Mouse (Mus musculus): ENCODE data around the gene Slc39a11. TPM values are rescaled to one million over a fixed set of nuclear protein-coding genes. Genes with fewer than 3 reads are reported as not detected.

Slc39a11 gene
- total RNA-seq, 2 experiments from 2014 or later, result 24.8 to 36.9 TPM

DNA sequence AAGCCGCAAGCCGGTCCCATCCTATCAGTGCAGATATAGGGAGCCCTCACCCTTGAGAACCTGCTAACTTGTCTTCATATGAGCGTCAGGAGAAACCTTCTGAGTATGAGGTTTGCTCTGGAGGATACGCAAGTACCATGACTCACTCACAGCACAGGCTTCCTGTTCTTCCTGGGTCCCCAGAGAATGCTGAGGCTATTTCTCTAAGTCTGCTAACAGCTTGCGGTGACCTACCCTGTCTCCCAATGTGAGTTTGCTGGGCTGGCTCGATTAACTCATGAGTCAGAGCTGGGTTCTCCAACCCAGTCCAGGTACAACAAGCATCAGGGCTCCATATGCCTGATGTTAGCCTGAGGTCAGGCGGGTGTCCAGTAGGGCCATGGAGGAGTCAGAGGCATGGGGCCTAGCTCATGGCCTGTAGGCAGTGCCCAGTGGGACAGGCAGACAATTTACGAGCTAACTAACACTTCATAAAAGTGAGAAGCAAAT, 381.0 kb downstream of the Slc39a11 start:
- no peak for ATAC-seq (replicated peaks; ENCODE audit: poor library complexity, severe bottlenecking)

DNA sequence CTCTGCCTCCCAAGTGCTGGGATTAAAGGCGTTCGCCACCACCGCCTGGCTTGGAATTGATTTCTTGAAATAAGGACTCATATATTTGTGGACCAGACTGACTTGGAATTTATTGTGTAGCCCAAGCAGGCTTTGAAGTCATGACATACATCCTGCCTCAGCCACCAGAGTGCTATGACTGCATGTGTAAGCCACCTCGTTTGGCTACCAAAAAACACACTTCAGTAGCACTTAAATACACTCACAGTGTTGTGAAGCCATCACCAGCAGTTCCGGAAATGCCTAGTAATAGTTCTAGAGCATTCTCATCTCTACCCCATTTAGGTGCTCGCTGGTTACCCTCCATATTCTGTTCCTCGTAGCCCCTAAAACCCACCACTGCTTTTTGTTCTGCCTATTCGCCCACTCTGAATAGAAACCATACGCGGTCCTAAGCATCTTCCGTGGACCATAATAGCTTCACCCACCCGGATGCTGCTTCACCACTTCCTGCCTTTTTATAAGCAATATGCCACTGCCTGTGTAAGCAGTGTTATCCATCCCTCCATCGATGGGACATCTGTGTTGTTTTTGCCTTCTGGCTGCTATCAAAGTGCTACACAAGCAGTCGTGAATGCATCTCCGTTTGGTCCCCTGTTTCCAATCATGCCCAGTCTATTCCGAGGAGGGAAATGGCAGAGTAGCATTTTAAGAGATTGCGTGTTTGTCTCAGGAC, 382.2 kb downstream of the Slc39a11 start:
- no peak for ATAC-seq (replicated peaks; ENCODE audit: poor library complexity, severe bottlenecking)

DNA sequence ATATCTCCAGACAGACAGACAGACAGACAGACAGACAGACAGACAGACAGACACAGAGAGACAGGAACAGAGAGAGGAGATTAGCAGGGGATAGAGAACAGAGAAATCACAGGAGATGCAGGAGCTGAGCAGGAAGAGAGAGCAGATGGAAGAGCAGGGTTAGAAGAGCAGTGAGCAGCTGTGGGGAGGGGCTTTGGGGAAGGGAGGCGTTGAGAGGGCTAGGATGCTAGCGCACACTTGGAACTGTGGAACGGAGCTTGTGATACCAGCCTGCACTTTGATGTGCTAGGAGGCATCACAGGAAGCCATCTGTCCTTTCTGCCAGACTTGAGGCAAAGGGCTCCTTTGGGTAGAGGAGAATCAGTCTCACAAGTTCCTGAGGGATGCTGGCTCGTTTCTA, 383.2 kb downstream of the Slc39a11 start:
- no peak for ATAC-seq (replicated peaks; ENCODE audit: poor library complexity, severe bottlenecking)

DNA sequence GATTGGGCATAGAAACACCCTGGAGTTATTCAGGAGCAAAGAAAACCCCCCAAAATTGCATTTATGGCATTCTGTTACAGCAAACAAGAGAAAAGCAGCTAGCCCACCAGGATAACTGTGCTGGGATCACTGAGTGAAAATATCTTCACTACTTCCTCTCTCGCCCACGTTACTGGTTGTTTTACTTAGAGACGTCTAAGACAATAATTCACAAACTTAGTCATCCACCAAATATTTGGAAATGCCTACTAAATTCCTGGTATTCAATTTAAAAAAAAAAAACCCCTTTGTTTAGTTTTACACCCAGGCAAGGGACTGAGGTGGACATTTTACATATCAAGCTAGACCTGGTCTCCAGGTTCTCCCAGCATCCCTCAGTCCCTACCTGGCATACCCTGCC, 384.3 kb downstream of the Slc39a11 start:
- no peak for ATAC-seq (replicated peaks; ENCODE audit: poor library complexity, severe bottlenecking)

DNA sequence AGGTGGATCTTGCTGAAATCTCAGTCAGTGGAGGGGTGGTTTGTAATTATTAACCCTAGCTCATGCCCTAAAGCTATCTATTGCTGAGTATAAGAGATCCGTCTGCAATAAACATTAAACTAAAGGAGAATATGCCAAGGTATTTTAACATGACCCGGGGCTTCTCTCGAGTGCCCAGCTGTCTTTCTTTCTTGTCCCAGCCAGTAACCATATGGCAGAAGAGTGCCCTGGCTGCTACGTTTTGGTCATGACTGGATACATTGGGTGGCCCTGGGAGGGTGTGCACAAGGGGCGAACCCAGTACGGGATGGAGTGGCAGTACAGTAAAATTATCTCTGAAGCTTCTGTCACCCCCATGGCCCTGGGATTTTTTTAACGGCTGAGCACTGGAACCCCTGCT, 385.9 kb downstream of the Slc39a11 start:
- no peak for ATAC-seq (replicated peaks; ENCODE audit: poor library complexity, severe bottlenecking)

DNA sequence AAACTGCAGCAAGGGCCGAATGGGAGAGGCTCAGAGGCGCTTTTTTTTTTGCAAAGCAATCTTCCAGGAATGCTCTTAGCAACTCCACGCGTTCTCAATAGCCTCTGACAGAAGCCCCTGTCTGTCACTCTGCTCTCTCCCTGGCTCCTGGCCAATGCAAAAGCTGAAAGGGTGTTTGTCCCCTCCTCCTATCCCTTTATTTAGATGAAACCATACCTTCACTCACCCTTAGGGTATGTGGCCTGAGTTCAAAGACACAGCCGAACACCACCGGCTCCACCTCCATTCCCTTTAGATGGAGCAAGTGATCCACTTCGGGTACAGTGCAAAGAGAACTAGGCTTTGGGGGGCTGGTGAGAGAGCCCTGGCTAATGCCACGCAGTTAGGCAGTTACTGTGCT, 387.8 kb downstream of the Slc39a11 start:
- ATAC-seq (replicated peaks; ENCODE audit: poor library complexity, severe bottlenecking), result no peak

DNA sequence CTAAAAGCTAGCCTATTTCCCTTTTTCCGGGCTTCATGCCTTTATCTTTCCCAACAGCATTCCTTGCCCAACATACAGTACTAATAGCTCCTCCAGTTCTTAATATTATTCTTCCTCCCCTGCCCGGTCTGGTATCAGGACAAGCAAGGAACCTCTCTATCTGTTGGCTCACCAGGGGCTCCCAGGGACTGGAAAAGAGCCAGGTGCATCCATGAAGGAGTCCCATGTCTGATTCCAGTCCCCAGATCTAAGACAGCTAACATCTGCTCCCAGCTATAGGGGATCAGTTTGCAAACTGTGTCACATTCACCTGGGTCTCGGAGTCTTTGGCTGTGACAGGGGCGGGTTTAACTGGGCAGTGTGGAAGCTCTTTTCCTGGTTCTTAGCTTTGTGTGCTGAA, 388.5 kb downstream of the Slc39a11 start:
- ATAC-seq (replicated peaks; ENCODE audit: poor library complexity, severe bottlenecking), result no peak

DNA sequence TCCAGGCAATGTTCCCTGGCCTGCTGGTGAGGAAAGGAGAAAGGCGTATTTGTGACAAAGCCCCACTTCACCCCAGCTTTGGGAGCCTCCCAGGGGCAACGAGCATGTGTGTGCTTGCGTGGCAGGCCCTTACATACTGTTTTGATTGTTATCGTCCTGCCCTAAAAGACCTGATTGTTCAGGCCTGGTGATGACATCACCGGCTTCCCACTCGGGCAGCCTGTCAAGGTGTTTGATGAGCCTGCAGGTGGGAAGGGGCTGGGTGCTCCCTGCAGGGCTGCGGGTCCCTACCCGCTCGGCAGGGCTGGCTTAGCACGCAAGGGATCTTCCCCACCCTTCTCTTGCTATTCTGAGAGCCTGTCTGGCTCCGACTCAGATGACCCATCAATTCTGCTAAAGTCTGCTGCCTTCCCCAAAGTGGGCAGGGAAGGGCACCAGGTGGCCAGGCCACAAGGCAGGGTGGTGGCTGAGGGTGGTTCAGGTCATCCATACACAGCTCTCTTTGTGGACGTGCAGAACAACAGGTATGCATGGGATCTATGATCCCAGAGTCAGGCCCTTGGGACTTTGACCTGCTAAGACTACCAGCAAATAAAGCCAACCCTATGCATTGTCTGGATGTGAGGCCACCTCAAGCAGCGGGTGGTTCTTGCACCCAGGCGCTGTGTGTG, 390.0 kb downstream of the Slc39a11 start:
- no peak for ATAC-seq (replicated peaks; ENCODE audit: poor library complexity, severe bottlenecking)

DNA sequence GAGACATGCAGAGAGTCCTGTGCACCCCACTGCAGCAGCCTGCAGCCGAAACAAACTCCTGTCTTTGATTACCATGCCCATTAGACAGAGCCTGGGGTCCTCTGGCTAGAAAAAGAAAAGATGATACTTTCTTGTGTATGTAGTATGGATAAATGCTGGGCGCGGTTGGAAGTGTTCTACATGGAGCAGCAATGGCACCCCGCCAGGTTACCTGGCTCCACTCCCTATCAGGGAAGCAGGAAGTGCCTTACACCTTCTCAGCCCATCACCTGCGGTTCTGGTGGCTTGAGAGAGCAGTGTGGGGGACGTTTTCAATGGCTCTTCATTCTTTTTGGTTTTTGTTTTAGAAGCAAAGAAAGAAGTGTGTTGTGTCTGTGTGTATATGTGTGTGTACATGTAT, 391.9 kb downstream of the Slc39a11 start:
- ATAC-seq (replicated peaks; ENCODE audit: poor library complexity, severe bottlenecking), result no peak

DNA sequence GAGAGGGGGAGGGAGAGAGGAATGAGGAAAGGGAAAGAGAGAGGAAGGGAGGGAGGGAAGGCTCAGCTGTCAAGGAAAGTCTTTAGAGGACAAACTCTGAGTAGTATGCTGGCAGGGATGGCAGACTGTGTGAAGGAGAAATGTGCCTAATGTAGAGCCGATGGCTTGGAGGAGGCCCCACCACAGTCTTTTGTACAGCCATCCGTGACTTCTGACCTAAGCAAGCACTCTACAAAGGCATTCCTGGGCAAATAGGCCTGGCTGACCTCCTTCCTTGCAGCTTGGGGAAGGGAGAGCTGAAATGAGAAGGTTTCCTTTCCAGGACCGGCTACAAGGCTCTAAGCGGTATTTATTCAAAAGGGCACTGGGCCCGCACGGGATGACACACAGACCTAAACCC, 395.2 kb downstream of the Slc39a11 start:
- ATAC-seq (replicated peaks; ENCODE audit: poor library complexity, severe bottlenecking), result no peak

DNA sequence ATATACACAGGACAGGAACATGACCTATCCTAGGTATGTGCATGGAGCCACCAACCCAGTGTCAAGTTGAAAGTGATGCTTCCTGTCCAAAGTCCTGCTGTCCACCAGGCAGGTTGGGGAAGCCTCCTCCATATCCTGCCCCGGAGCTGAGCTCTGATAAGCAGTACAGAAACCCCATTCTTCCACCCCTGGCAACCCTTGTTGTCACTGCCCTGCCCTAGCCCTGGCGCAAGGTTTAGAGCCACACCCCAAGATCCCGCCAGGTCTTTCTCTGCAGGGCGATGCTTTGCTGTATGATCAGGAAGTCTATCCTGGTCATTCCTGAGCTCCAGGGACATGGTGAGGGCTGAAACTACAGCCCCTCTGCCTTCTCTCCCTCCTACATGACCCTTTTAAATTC, 396.7 kb downstream of the Slc39a11 start:
- no peak for ATAC-seq (replicated peaks; ENCODE audit: poor library complexity, severe bottlenecking)

DNA sequence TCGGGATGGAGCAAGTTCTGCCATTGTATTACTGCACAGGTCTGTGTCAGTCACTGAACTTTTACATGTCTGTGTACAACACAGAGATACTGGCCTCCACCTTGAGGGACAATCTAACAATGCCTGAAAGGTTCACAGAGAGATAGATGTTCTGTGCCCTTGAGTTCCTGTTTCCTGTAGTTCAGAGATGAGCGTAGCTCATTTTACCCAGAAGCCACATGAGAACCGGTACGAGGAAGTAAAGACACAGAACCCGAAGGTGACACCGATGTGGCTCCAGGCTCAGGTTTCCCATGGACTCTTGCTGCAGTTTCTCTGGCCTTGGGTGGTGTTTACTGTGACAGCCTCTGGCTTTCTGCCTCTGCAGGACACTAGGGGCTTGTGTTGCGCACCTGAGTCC, 398.7 kb downstream of the Slc39a11 start:
- peak; percentile 33; the same call in 1 of the 2 replicates for ATAC-seq (replicated peaks; ENCODE audit: poor library complexity, severe bottlenecking)

DNA sequence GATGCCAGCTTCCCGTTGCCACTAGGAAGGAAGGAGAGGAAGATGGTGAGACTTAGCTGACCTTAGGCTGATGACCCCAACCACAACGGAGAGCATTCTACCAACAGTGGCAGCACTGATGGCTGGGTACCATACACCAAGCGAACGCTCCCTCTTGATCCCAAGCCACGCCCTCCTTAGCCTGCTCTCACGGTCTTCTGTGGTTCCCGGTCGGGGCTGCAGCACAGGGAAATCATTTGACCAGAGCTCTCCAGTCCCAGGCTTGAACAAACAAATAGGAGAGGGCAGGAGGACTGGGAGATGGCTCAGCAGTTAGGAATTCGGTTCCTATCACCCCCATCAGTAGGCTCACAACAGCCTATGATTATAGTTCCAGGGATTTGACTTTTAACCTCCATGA, 403.4 kb downstream of the Slc39a11 start:
- no peak for ATAC-seq (replicated peaks; ENCODE audit: poor library complexity, severe bottlenecking)

DNA sequence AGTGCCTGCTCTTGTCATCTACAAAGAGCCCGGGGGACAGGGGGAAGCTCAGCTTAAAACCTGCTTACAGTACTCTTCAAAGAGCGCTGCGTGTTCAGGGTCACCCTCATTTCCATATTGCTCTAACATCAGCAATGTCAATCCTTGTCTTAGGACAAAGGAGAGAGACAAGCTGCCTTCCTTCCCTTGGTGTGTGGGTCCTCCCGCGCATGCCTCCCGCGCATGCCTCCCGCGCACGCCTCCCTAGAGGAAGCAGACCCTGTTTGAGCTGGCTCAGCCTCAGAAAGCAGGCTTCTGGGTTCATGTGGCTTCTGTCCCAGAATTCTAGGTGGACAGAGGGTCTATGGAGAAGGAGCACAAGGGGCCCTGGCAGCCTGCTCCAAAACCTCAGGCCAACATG, 404.2 kb downstream of the Slc39a11 start:
- no peak for ATAC-seq (replicated peaks; ENCODE audit: poor library complexity, severe bottlenecking)

DNA sequence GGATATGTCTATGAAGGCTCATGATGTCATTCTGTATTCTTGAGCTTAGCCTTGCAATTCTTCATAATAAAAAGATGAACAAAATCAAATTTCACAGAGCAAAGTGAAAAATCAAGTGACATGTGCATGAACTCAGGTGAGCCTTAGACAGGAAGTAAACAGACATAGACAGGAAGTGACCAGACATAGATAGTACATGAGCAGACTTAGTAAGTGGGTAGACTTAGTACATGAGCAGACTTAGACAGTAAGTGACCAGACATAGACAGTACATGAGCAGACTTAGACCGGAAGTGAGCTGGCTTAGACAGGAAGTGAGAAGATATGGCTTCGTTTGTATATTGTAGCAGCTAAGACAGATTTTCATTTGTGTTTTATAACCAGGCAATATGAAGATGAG, 415.4 kb downstream of the Slc39a11 start:
- ATAC-seq (replicated peaks; ENCODE audit: poor library complexity, severe bottlenecking), result no peak

DNA sequence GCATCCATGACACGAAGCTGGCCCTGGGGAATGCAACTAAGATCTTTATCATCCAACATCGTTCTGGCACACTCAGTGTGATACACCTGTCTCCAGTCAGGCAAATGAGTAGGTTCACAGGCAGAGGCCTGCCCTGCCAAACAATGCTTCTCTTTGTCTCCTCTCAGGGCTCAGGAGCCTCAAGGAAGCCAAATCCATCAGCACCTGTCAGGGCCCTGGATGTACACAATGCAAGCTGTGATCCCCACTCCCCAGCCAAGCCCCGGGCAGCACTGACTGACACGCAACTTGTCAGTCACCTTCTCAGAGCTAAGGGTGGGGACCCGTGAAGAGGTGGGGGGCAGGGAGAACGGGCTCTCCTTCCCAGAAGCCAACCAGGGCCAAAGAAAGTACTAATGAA, 417.8 kb downstream of the Slc39a11 start:
- no peak for ATAC-seq (replicated peaks; ENCODE audit: poor library complexity, severe bottlenecking)

DNA sequence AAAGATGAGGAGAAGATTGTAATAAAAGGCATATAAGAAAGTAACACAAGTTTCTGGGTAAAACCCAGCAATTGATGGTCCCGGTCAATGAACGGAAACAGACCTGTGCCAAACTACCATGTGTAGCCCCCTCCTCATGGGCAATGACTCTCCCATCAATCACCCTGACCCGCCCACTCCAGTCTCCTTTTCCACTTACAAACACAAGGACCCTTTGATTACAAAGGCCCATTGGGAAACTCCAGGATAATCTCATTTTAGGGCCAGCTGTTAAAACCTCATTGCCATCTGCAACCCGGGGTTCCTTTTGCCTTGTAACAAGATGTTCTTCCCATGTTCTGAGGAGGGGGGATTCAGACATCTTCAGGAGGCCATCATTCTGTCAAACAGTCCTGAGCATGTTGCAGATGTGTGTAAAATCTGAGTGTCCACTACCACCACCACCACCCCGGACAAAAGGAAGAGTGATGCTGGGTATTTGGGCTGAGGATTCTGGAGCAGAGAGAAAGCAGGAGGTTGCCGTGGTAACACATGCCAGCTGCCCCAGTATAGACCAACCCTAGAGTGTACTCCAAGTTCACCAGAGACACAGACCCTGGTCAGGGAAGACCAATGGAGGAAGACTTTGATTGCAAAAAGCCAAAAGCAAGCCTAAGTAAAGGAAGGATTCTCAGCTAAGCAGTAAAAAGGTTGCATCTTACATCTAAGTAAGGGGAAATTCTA, 419.3 kb downstream of the Slc39a11 start:
- ATAC-seq (replicated peaks; ENCODE audit: poor library complexity, severe bottlenecking), result no peak

DNA sequence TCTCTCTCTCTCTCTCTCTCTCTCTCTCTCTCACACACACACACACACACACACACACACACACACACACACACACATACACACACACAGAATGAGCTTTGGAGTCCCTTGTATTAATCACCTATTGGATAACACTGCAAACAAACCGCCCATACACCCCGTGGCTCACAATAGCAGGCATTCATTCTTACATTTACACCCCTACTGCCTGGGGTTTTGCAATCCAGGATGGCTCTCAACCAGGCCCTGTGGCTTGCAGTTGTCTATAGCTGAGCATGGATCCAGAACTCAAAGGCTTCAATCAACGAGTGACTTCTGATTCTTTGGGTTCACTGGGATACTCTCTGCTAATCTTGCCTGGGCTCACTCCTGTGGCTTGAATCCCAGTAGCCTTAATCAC, 424.1 kb downstream of the Slc39a11 start:
- ATAC-seq (replicated peaks; ENCODE audit: poor library complexity, severe bottlenecking), result no peak

DNA sequence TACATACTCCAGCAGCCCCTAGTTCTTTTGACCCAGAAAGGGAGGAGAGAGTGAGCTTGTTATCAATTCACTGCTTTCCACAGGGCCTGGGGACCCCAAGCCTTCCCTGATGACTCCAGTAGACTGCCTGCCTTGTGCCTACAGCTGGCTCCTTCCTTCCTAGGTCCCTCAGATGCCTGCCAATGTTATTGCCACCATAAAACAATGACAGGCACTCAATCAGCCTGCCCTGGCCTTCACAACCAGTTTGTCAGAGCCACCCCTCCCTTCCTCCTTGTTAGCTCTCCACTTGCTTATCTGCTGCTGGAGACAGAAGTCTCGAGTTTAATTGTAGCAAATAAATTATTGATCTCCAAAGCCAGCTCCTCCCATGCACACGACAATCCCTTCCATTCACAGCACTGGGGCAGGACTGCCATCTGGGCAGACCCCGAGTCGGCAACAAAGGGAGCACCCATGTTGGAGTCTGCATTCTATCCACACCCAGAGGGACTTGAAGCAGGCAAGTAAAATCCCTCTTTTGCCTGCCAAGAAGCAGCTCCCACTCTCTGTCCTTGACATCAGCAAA, 426.0 kb downstream of the Slc39a11 start:
- ATAC-seq (replicated peaks; ENCODE audit: poor library complexity, severe bottlenecking), result no peak

DNA sequence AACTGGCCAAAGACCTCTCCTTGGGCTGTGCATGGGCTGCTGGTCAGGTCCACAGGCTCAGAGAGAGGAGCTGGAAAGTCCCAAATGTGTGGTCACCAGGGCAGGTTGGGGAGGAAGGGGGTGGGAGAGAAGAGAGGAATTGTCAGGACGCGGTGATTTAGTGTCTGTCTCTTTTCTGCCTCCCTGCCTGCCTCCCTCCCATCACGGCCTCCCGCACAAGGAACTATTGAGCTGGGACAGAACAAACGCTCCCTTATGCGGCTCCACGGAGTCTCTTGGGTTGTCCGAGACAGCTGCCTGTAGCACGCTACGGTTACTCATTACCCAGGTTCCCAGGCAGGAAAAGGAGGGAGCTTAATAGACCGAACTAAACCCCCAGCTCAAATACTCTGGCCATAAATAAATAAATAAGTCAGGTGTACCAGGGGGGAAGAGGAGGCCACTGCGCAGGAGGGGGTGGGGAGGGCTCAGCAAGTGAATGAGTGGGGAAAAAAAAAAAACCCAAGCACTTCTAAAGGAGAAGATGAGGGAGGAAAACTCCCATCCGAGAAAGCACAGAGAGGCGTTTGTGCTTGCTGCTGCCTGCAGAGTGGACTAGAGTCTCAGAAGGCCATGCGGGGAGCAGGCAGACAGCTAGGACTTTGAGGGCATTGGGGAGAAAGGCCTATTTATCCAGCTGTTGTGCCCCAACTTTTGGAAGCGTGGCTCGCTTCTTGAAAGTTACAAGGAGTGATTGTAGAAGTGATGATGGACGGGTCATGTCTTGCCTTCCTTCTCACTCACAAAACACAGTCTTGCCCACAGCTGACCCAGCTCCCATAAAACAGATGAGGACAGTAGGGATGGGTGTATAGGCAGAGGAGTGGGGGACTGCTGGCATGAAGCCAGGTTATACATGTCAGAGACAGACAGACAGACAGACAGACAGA, 428.3 kb downstream of the Slc39a11 start:
- no peak for ATAC-seq (replicated peaks; ENCODE audit: poor library complexity, severe bottlenecking)
